Mouse (Mus musculus) liver, adult 2 months (tissue): ENCODE measurements around the gene Cdhr2.

ENCODE experiments used
- CTCF ChIP-seq: fragments of 200-500 bp; IDR thresholded peaks from 2 replicates; pipeline ENCODE4 v1.5.1; 2011; ENCODE audit warnings: low read depth, low read length, control low read depth
- POLR2A ChIP-seq: fragments of 200-500 bp; IDR thresholded peaks from 2 replicates; pipeline ENCODE4 v1.6.1; 2011; ENCODE audit warnings: low read length, control low read depth; ENCODE audit not compliant: insufficient read depth; ENCODE audit errors: extremely low read depth

- TF ChIP-seq POLR2A (no peak), CTCF (no peak)
Measured at GRCm38 (mm10) chr13:54757093-54757830, 56.0 kb downstream of the Cdhr2 start.
